Comparison of ENCODE assay signal across 7 mouse cellular contexts in genomic region chr16:23057668-23058447, GRCm38 (mm10). TPM values are rescaled to one million over a fixed set of nuclear protein-coding genes. Genes with fewer than 3 reads are reported as not detected.
"Had no signal": no experiment of that assay in that cellular context is flagged by ENCODE, and none has a peak within 500 bp of the region (broad histone marks: within the 10 kb centered on the region; RNA-seq: fewer than 3 reads in every experiment).

Gene Kng1 (plus strand): TSS chr16:23057865.

RNA-seq across cellular contexts. Expression of gene Kng1, which starts in this region (rescaled TPM):
- total RNA-seq: layer of hippocampus, adult 2 months; layer of hippocampus, postnatal 10 days; left cerebral cortex, postnatal 36 days; megakaryocyte-erythroid progenitor cell, adult 5-6 weeks had no signal
- polyA plus RNA-seq: midbrain, embryonic 12.5 days; midbrain, embryonic 16.5 days; small intestine, adult 2 months had no signal
